Mouse (Mus musculus) adrenal gland, adult 2 months (tissue): ENCODE results near the gene Rptor. TPM values are rescaled to one million over a fixed set of nuclear protein-coding genes. Genes with fewer than 3 reads are reported as not detected.

Experiments used
- DNase-seq: peaks from one replicate; pipeline ENCODE4 v3.0.0; 2021
- polyA plus RNA-seq: library from polyadenylated mRNA; depleted of rRNA; stranded (reverse); fragments of >200 nt; gene quantifications from 2 replicates; pipeline ENCODE4 v1.2.3, GENCODE M21; 2012
- total RNA-seq, 2 experiments: library from RNA; stranded (reverse); gene quantifications; 2 replicates each; pipeline ENCODE4 v1.2.3; 2021

Rptor gene
- total and polyA plus RNA-seq, 3 experiments = 43.7 to 47.7 (median 45.2) TPM

DNA sequence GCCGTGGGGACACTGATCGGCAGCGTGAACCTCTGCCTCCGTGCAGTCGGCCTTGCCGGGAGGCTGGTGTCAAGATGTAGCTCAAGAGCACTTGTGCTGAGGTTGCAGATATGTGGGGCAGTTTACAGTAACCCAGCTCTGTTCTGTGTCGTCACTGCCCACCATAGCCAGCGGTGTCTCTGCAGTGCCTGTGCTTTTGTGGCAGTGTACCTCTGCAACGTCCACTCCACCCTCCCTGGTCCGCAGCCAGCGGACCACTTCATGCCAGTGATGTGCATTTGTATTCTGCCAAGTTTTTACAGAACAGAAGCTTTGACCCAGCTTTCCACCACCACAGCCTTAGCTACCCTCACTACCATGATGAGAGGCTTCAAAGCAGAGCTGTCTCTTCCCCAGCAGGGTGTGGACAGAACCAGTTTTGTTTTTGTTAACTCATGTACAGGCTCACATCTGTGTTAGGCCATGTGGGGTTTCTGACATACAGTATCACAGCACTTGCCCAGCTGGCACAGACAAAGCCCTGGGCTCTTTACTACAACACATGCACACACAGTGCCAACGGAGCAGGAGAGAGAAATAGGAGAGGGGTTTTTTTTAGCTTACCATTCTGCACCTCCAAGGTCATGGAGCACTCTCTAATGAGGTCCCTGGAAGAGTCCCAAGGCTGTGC is 182.1 kb downstream of the Rptor start:
- DNase-seq = no peak

DNA sequence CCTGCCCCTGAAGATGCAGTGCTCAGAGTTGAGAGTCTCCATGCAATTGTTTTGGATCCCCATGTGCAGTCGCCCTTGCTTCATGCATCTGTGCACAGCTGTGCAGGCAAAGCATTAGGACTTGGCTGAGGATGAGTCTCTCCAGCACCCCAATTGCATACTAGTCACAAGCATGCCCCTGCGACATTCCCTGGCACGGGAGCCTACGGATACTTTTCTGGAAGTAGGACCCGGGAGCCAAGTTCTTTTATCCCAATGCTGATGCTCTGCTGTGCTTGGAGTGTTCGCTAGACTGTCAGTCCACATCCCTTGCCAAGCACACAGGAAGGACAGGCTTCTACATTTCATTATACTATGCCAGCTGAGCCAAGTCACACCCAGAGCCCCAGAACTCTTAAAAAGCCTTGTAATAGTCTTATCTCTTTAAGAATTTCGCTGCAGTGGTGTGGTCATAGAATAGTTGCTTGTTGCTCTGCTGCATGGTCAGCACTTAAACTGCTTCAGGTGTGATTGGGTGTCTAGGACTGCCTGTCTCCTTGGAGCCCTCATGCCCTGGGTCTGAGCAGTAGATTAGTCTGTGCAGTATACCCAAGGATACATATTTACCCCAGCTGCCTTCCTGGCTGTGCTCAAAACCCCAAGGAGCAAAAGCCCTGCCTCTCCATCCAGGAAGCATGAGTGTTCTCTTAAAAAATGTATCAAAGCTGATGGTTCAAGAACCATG is 183.1 kb downstream of the Rptor start:
- DNase-seq = no peak

DNA sequence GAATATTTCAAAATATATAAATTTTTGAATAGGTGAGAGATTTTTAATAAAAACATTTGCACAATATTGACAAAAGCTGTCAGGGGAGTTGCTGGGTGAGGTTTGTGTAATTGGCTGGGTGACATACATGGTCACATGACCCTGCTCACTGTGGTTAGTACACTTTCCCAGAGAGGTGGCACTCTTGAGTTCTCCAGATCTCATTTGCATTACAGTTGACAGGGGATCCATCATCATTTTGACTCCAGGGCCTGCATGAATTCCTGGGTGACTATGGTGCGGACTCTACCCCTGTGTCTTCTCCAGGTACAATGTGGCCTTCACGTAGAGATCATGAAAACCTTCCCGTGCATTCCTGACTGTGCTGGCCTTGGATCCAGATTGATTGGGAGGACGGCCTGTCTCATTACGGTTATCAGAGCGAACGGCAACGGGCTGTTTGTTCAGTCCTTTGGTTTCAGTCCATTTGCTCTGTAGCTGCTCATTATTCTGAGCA is 183.7 kb downstream of the Rptor start:
- peak; percentile 35 for DNase-seq

DNA sequence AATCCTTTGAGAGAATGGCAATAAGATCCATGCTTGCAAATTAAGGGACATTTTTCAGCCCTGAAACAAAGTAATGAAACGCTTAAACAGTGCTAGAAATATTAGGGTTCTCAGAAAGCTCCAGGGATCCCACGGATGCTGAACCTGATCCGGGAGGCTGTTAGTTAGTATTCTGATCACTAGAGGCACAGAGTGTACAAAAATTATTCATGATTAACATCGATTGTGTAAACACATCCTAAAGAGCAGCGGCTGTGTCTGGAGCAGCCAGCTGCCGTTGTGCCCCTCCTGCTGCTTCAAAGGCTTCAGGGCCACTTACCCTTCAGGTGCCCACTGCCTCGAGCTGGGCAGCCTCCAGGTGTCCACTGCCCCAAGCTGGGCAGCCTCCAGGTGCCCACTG is 185.8 kb downstream of the Rptor start:
- DNase-seq = no peak

DNA sequence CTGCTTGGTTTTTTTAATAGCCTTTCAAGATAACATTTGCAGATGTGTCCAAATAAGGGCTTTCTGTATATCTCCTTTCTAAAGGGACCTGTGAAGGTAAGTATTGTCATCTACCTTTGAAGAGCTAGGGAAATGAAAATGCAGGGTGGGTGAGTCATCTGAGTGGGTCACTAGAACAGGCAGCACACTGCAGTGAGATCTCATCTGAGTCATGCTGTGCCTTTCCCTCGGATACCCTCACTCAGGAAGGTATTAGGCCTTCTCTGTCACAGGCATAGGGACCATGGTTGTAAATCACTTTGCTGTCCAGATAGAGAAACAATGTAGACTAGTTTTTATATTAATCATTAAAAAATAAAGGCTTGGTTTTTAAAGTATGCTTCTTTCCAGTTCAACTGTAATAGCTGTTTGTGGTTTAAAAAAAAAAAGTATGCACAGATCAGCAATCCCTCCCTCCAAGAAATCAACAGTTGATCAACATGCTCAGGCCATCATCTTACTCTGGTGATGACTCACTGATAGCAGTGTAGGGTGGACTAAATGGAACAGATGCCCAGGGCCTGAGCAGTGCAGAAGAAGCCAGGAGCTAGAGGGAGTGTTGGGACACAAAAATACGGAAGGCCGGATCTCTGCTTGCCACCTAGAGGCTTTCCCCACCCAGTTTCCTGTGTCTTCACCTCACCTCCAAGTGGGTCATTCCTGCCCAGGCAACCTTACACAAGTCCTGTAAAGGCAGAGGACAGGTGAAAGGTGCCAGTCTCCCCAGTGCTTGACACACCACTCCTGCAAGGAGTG is 186.4 kb downstream of the Rptor start:
- no peak for DNase-seq

DNA sequence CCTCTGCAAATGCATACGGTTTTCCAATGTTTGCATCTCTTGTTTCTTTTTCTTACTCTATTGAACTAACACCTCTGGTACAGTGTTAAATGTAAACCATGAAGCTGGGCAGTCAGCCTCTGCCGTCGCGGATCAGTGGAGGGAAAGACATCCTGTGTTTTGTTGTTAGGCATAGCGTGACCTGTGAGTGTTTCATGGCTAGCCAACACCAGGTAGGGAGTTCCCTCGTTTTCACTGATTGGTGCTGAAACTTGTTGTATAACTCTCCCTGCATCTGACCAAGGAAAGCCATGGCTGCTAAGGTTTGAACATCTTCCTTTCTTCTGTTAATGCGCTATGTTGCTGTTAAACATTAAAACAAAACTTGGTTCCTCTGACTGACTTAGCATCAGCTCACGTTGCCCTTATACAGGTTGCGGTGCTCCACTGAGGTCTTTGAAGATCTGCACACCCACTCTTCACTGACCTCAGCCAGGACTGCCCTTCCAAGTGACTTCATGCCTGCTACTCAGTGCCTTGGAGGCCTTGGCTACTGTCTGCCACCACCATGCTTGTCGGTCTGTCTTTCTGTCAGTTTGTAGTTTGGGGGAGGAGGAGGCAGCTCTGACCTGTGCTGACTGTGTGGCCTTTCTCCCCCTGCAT is 189.3 kb downstream of the Rptor start:
- no peak for DNase-seq

DNA sequence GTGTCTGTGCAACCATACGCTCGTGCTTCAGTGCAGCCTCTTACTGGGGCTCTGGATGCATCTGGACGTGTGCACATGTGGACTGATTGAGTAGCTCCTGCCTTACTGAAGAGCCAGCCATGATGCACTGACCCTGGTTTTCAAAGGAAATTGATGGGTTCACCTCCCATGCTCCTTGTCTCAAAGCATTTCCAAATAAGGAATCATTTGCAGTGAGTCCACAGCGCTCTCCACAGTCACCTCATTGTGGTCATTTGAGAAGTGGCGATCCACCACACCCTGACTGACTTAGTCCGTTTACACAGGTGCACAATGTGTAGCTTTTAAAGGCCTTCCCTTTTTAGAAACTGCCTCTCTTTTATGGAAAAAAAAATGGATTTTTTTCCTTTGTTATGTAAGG is 190.7 kb downstream of the Rptor start:
- DNase-seq = no peak

DNA sequence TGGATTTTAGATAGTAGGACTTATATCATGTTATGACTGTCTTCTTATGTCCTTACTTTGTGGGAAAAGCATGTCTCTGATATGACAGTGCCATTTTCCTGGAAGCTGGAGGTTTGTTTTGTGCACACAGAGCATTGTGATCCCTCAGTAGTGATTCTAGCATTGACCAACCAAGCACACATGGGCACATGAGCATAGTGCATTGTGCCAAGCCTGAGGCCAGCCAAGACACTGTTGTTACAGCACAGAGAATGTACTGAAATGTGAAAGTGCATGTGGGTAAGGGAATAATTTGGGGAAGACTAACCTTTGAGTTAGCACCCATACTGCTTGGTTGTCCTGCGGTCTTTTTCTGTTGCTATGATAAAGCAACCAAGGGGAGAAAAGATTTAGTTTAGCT is 191.3 kb downstream of the Rptor start:
- no peak for DNase-seq

DNA sequence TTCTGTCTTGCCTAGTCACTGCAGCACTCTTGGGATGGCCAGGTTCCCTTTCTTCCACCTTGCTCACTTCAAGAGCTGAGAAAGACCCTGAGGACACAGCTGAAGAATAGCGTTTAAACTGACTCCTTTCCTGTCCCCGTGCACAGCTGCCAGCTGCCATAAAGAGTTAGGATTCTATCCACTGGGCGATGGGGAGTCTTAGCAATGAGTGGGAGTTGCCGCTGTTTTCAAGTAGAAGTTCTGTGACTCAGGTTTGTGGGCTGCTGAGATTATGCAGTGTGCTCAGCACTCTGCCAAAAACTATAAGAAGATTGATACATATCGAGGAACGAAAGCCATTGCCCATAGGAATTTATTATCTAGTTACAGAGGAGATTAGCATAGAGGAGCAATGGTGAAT is 192.0 kb downstream of the Rptor start:
- no peak for DNase-seq

DNA sequence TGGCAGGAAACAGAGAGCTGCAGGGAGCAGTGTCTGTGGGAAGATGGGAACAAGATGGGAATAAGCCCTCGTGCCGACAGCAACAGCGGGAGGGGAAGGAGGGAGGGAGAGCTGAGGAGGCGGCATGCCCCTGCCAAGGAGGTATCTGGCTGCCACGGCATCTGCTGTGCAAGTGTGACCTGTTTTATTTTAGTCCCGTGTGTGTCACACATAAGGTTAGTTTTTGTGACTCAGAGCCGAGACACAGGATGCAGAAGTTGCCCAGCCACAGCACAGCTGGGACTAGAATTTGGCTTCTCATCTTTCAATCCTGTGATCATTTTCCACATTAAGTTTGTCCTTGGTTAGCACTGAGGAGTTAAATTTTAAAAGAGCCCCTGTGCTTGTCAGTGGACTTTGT is 193.7 kb downstream of the Rptor start:
- no peak for DNase-seq

DNA sequence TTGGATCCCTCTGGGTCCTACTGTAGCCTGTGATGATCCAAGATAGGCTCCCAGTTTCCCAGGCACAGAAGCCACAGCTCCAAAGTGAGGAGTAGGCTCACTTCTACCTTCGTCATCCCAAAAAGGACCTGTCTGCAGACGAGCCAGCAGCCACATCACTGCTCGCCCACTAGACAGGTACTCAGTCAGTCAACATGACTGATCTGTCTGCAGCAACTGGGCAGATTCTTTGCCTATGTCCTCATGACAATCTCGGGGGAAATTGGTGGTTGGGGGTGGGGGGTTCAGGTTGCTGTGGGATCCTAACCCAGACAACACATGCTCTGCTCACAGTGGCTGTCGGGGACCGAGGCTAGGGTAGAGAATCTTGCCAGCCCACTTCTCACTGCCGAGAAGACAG is 194.1 kb downstream of the Rptor start:
- no peak for DNase-seq

DNA sequence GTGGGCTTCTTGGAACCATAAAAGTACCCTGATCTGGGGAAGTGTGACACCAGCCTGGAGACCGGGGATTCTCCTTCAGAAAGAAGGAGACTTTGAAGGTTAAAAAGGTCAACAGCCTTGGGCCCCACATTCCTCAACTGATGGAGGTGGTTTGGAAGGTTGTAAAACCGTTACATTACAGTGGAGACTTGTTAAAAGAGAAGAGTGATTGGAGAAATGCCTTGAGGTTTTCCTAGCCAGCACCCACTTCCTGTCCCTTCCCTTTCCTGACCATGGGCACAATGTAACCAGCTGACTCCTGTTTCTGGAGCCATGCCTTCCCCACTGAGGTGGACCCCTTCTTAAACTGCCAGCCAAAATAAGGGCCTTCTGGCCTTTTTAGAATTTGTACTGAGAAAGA is 196.8 kb downstream of the Rptor start:
- no peak for DNase-seq

DNA sequence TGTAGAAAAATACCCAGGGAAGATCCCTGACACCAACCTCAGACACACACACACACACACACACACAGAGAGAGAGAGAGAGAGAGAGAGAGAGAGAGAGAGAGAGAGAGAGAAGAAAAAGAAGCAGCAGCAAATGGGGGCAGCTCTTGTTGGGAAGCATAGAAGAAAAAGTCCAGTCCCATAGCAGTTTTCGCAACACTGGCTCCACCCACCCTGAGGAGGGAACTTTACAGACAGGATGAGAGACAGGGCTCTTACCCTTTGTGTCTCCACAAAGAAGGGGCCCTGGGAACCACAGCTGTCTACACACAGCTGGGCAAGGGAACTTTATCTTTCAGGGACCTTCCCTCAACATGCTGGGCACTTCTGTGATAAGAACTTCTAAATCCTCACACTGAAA is 199.2 kb downstream of the Rptor start:
- no peak for DNase-seq

DNA sequence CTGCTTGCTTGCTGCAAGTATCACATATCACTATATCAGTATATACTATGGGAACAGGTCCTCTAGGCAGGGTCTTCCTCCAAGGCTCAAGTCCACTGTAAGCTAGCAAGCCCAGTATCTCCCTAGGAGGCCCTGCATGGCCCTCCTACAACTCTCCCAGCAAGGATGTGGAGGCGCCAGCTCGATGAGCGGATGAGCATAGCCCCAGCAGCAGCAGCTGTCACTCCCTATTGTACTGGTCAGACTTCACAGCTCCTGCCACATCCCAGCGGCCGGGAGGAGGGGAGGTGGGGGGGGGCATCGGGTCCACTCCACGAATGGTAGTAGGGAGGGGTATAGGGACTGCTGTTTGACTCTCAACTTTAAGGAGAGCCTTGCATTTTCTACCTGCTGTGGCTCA is 200.2 kb downstream of the Rptor start:
- no peak for DNase-seq

DNA sequence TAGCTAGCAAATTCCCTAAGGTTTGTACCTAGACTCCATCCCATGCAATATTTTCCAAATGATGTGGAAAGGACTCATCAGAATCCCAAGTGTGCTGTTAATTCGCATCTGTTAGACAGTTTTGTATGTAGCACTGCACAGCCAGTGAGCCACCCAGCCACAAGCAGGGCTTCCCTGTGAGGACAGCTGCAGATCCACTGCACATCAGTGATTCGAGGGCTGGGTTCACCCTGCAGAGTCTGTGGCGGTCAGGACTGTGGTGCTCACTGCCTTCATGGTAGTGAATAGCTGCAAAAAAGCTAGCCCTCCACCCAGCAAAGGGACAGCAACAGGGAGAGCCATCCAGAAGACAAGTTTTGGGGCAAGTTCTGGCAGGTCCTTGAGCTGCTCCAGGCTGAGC is 201.7 kb downstream of the Rptor start:
- DNase-seq = no peak

DNA sequence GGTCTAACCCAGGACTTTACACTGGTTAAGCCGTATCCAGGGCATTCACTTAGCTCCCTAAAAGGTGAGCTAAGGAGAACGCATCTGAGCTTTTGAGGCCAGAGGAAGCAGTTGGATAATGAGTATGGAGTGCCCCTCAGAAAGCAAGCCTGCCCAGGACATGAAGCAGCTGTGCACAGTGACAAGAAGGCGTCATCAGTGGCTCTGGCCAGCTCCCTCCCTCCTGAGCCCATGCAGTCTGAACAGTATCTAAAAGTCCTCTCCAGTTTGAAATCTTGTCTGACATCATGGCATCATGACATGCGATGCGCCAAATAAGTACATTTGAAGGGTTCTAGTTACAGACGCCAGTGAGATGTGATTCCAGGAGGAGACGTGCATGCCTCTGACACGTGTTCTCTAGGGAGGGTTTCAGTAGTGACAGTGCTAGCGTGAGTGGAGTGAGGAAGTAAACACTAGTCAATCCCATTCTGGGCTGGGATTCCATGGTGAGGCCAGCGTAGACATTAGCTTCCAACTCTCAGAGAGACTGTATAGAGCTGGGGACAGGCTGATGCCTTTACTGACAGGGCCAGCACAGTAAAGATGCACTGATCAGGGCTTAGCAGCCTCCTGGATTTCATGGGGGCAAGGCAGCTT is 202.5 kb downstream of the Rptor start:
- no peak for DNase-seq

DNA sequence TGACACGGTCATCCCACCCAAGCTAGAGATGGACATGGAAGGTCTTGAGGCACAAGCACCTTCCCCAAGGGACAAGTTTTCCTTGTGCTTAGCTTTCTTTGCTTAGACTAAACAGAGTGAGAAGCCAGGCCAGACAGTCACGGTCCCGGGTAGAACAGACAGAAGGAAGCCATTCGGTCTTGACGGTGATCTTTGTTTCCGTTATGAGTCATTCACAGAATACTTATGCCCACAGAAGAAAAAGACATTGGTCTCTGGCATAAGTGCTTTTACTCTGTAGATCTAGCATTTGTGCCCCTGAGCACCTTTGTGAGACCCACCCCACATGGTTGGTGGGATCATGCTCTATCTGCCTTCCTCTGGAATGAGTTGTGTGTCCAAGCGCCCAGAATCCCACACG is 203.8 kb downstream of the Rptor start:
- no peak for DNase-seq

DNA sequence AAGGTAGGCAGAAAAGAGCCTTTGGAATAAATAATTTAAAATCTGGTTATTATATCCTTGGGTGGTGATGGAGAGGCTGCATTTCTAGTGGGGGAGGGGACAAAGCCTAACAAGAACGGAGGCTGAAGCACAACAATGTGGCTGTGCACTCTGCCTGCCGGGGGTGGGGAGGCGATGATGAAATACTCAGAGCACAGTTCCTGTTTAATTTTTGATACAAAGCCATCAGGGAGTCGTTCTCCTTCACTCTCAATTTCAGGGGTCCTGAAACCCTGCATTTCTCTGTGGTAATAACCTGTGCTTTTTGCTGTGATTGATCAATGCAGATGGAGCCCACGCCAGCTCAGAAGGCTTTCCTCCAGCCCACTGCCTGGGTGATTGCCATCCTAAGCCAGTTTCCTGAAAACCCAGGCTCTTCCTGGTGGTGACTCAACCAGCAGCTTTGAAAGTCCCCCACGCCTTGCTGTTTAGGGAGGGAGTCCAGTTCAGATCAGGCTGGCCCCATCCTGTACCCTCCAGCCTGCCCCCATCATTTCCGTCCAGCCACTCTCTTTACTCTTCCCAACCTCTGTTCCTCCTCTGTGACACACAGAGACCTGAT is 204.8 kb downstream of the Rptor start:
- DNase-seq = no peak

DNA sequence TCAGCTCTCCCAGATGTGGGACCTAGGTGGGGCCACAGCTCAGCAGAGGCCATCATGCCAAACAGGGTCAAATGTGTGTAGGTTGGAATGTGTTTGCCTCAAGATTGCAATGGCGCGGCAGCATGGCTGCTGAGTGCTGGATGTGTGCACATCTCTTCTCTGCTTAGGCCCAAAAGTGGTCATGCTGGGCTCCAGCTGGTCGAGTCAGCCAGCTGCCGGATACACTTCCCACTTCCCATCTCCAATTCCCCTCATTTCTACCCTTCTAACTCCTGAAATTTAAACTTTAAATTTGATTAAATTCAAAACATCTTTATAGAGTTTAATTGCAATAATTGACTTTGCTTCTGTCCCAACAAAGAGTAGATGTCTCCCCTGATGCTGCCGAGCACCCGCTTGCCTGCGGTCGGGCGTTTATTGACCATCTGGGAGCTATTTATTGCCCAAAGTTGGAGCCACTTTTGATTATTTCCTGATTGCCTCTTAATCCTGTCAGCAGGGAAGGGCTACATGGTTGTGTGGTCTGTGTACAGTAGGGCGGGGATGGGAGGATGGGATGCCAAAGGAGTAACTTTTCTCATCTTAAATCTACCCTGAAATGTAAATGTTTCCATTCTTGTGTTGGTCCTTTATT is 206.1 kb downstream of the Rptor start:
- no peak for DNase-seq

DNA sequence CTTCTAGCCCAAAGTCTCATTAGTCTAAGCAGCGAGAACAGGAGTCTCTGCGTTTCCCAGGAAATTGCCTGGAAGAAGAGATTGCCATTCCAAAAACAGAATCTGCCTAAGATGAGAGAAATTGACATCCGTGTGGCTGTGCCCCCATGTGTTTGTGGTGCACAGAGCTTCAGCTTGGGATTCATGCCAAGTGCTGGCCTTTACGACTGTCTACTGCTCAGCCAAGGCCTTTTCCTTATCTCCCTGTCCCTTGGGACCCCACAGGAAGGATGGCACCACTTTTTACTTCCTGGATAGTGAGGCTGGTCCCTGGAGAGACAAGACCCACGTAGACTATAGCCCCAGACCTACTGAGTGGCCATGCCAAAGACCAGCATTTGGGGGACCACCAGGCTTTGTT is 206.6 kb downstream of the Rptor start:
- DNase-seq = peak; percentile 53

DNA sequence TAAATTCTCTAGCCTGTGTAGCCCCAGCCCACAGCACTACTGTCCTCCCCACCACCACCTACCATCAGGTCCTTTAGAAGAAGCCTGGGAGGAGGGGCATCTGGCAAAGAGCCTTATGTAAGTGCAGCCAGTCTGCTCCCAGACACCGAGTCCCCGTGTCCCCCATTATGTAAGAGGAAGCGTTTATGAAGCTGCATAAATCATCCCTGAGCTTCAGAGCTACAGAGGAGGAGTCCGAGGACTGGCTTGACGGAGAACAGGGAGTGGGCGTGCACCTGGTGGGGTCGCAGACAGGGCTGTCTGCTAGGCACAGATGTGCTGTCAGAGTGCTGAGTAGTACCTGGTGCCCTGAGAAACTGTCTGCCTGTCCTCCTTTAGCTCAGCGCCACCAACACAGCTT is 208.3 kb downstream of the Rptor start:
- peak; percentile 33 for DNase-seq
